ENCODE assay signal across 25 mouse cellular contexts in genomic region chr9:57903589-57904249, GRCm38 (mm10). TPM values are rescaled to one million over a fixed set of nuclear protein-coding genes. Genes with fewer than 3 reads are reported as not detected.
DNase-seq lines count a peak whose midpoint lies in the region; ATAC-seq and TF ChIP-seq lines count a peak whose summit lies in the region.
"Had no signal": no experiment of that assay in that cellular context is flagged by ENCODE, and none has a peak within 500 bp of the region (broad histone marks: within the 10 kb centered on the region; RNA-seq: fewer than 3 reads in every experiment).

No protein-coding gene starts in this region.

- no peak overlapping the region for H3K4me2 ChIP-seq in heart, embryonic 11.5 days
- H3K4me2 ChIP-seq: hindbrain, embryonic 15.5 days; limb, embryonic 13.5 days; midbrain, embryonic 12.5 days; neural tube, embryonic 13.5 days; stomach, embryonic 15.5 days had no signal

- no peak overlapping the region for H3K4me3 ChIP-seq in heart, embryonic 11.5 days (ENCODE audit: low read depth, low read length)
- no peak overlapping the region for H3K4me3 ChIP-seq in heart, adult 2 months
- H3K4me3 ChIP-seq: hindbrain, embryonic 10.5 days; hindbrain, embryonic 15.5 days; limb, embryonic 13.5 days; megakaryocyte, embryonic 14.5 days; midbrain, embryonic 12.5 days; neural tube, embryonic 13.5 days; stomach, embryonic 15.5 days had no signal

- peaks cover 9% of the 10 kb centered on the region; the same call in 1 of the 2 replicates for H3K4me1 ChIP-seq in heart, embryonic 11.5 days (ENCODE audit: control insufficient read depth, insufficient read depth, low read length)
- H3K4me1 ChIP-seq in heart, adult 2 months (ENCODE audit: control insufficient read depth, insufficient read depth, low read length), result no peaks in the 10 kb centered on the region; the same call in 1 of the 2 replicates
- H3K4me1 ChIP-seq: stomach, embryonic 15.5 days had no signal

- intact Hi-C loops in heart, adult 2 months (cut with DNase I), result no loop called here
- intact Hi-C loops in heart, postnatal 10 days (cut with DNase I), result no loop called here

- peak; percentile 52 for DNase-seq in cerebellum, postnatal 10 days
- DNase-seq in cerebellum, adult 11 months, result no peak
- no peak for DNase-seq in heart, adult 2 months
- peak; percentile 8 to 14 for DNase-seq in heart, postnatal 10 days
- DNase-seq in heart, adult 9 months (ENCODE audit: low spot score in 2 of 2), result no peak
- peak; percentile 6 for DNase-seq in retina, postnatal 1 day
- no peak for DNase-seq in retina, embryonic 14.5 days (ENCODE audit: low spot score)
- DNase-seq: adrenal gland, adult 8-10 months; cerebellum, adult 8-10 months; cerebellum, postnatal 36 days; kidney, adult 11 months; kidney, postnatal 14 days; lung, postnatal 4 days; right cerebral cortex, postnatal 14 days had no signal

- H3K79me2 ChIP-seq in heart, adult 2 months (replicated peaks; ENCODE audit: control insufficient read depth, insufficient read depth, low read length), result no peaks in the 10 kb centered on the region

- TF ChIP-seq CTCF in heart, adult 2 months (IDR thresholded peaks at IDR 0.05), result no peak

- TF ChIP-seq EP300 in heart, adult 2 months (IDR thresholded peaks at IDR 0.05; ENCODE audit: insufficient read depth, low read depth, low read length), result no peak

- H3K9ac ChIP-seq in heart, embryonic 11.5 days (ENCODE audit: low read depth, low read length), result no peak overlapping the region
- H3K9ac ChIP-seq in heart, adult 2 months (ENCODE audit: low read depth, low read length), result no peak overlapping the region
- H3K9ac ChIP-seq: hindbrain, embryonic 15.5 days; limb, embryonic 13.5 days; midbrain, embryonic 12.5 days; neural tube, embryonic 13.5 days; stomach, embryonic 15.5 days had no signal

- no peaks in the 10 kb centered on the region for H3K36me3 ChIP-seq in heart, embryonic 11.5 days (ENCODE audit: control insufficient read depth, insufficient read depth, low read length)
- H3K36me3 ChIP-seq in heart, adult 2 months (ENCODE audit: control insufficient read depth, insufficient read depth, low read length), result no peaks in the 10 kb centered on the region
- H3K36me3 ChIP-seq: hindbrain, embryonic 10.5 days; hindbrain, embryonic 15.5 days; limb, embryonic 13.5 days; midbrain, embryonic 12.5 days; neural tube, embryonic 13.5 days; stomach, embryonic 15.5 days had no signal

- 46% methylated on average over 8 of the region's 8 CpGs for WGBS in heart, embryonic 11.5 days (ENCODE audit: insufficient replicate concordance)
- WGBS in heart, adult 2 months, result 57% methylated on average over 8 of the region's 8 CpGs

- TF ChIP-seq POLR2A in heart, adult 2 months (IDR thresholded peaks at IDR 0.05; ENCODE audit: insufficient read depth, low read depth, low read length), result no peak

- H3K27ac ChIP-seq in heart, embryonic 11.5 days (ENCODE audit: low read depth, low read length), result no peak overlapping the region
- no peak overlapping the region for H3K27ac ChIP-seq in heart, adult 2 months
- H3K27ac ChIP-seq: hindbrain, embryonic 10.5 days; hindbrain, embryonic 15.5 days; limb, embryonic 13.5 days; midbrain, embryonic 12.5 days; neural tube, embryonic 13.5 days; stomach, embryonic 15.5 days had no signal

- ATAC-seq in heart, embryonic 11.5 days (replicated peaks; ENCODE audit: insufficient number of reproducible peaks, low FRiP score, low TSS enrichment), result 0 out of 2 replicates have a peak, but pooled peaks have one; percentile 42
- ATAC-seq: forebrain, embryonic 14.5 days; inflammation-experienced regulatory T-cells, adult 6 months had no signal

- no peaks in the 10 kb centered on the region for H3K27me3 ChIP-seq in heart, embryonic 11.5 days (ENCODE audit: control insufficient read depth, insufficient read depth, low read length)
- no peaks in the 10 kb centered on the region for H3K27me3 ChIP-seq in heart, adult 2 months (ENCODE audit: control insufficient read depth, insufficient read depth, low read length)
- H3K27me3 ChIP-seq: CH12.LX; hindbrain, embryonic 15.5 days; limb, embryonic 13.5 days; midbrain, embryonic 12.5 days; neural tube, embryonic 13.5 days; stomach, embryonic 15.5 days had no signal

- no peaks in the 10 kb centered on the region for H3K9me3 ChIP-seq in heart, embryonic 11.5 days (replicated peaks; ENCODE audit: control insufficient read depth, low read length)
- H3K9me3 ChIP-seq: hindbrain, embryonic 10.5 days; hindbrain, embryonic 15.5 days; limb, embryonic 13.5 days; megakaryocyte, embryonic 14.5 days; midbrain, embryonic 12.5 days; neural tube, embryonic 13.5 days; stomach, embryonic 15.5 days had no signal

RNA-seq across cellular contexts. Expression of gene Ubl7, which starts 7.1 kb away (rescaled TPM):
- 97.7 and 106 TPM in 2 replicates for polyA plus RNA-seq in heart, embryonic 11.5 days (2014; fragmentation: Nextera tagmentation; extraction: Ambion mirVana)
- 10 to 100 TPM; 75.2 to 83.2 TPM for total RNA-seq in heart, adult 2 months (2021)
- polyA plus RNA-seq in heart, adult 2 months (2012; rRNA removed), result 139 and 142 TPM in 2 replicates
- total RNA-seq in heart, postnatal 10 days (2021), result 10 to 100 TPM; 69.4 to 81.8 TPM

RNA-seq across cellular contexts. Expression of gene Sema7a, which starts 36.2 kb away (rescaled TPM):
- polyA plus RNA-seq in heart, embryonic 11.5 days (2014; fragmentation: Nextera tagmentation; extraction: Ambion mirVana), result 0.17 and 0.18 TPM in 2 replicates
- 10 to 100 TPM; 26.7 to 31.1 TPM for total RNA-seq in heart, adult 2 months (2021)
- 29.0 and 31.3 TPM in 2 replicates for polyA plus RNA-seq in heart, adult 2 months (2012; rRNA removed)
- total RNA-seq in heart, postnatal 10 days (2021), result 10 to 100 TPM; 45.2 to 48.3 TPM

Comparison
In these comparisons a context has a peak if more than half of its experiments do, and no peak if none do; other contexts are left out.
1. DNase-seq: peak in cerebellum, postnatal 10 days (2 of 2), heart, postnatal 10 days (2 of 2) and retina, postnatal 1 day (single experiment); none in cerebellum, adult 11 months (single experiment), heart, adult 2 months (0 of 2), heart, adult 9 months (0 of 2) and retina, embryonic 14.5 days (single experiment).